Mouse (Mus musculus) adrenal gland, adult 2 months (tissue): ENCODE results near the gene Hoxa5. TPM values are rescaled to one million over a fixed set of nuclear protein-coding genes. Genes with fewer than 3 reads are reported as not detected.

Experiments used
- DNase-seq: peaks from one replicate; pipeline ENCODE4 v3.0.0; 2021
- polyA plus RNA-seq: library from polyadenylated mRNA; depleted of rRNA; stranded (reverse); fragments of >200 nt; gene quantifications from 2 replicates; pipeline ENCODE4 v1.2.3, GENCODE M21; 2012
- total RNA-seq, 2 experiments: library from RNA; stranded (reverse); gene quantifications; 2 replicates each; pipeline ENCODE4 v1.2.3; 2021

Gene Hoxa5
- total and polyA plus RNA-seq, 3 experiments: 12.9 to 22.8 (median 13.6) TPM

DNA sequence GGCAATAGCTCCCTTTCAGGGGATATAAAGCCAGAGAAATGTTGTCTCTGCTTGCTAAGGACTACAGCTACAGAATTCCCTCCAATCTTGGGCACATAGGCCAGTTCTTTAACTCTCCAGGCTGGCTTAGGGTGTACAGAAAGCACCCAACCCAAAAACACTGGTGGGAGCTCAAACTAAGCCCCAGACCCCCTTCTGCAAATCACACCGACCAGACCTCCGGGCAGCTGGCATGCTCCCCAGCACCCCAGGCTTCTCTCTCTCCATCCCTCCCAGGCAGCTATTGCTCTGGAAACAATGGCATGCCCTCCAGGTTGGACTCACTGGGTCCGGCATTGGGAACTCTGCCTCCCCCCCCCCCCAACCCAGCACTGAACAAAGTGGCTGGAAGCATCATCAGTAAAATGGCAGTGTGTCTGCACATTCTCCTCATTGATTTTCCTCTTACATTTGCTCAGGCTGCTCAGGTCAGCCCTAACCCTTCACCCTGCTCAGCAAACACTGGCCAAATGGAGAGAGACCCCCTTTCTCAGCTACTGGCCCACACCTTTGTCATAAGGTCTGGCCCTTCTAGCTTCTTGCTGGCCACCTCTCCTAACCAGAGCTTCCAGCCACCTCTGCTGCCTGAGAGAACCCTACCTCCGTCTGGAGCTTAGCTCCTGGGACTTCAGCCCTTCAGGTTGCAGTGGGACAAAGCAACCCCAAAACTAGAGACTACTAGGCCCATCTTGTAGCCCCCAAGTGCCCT lies 25.3 kb downstream of the Hoxa5 start:
- no peak for DNase-seq

DNA sequence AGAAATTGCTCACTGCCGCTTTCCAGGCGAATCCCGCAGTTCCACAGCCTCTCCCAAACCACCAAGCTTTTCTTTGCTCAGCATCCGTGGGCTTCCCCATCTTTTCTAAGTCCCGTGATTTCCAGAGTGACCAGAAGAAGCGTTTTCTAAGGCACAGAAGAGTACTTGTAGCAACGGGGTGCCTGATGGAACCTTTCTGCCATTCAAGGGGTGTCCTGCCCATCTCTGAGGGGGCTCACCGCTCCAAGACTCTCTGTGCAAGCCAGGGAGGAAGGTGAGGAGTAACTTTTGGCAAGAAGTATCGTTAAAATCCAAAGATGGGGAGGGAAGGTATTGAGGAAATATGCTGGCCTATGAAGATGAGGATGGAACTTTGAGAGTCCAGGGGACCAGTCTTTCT lies 26.6 kb downstream of the Hoxa5 start:
- no peak for DNase-seq

DNA sequence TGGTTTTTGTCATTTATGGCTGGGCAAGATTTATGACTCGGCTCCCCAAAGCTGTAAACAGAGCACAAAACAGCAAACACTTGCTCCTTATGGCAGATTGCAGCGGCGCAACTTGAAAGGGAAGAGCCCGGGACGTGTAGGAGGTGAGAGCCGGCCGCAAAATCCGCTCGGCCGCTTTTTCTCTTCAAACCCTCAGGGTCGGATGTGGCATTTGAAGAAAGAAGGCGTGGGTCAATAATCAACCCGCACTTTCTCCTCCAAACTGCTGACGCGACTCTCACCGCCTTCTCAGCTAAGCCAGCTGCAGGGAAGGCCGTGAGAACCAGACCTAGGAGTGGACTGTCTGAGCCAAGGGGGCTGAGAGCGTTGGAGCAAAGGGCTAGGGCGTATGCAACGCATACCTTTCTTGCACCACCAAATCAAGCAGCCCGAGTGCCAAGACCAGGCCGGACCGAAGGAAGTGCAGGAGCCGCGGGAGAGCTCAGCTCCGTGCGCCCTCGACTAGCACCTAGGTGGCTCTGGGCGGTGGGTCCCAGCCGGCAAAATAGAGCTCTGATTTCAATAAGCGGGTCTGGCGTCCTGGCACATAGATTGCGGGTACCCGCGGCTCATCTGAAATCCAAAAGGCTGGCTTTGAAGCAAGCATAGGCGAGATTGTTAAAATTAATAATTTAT lies 27.2 kb downstream of the Hoxa5 start, which contains the start of gene 5730596B20Rik:
5730596B20Rik (plus strand) TSS at position 438 of the 675 bp plus-strand sequence.
- peak; percentile 33 for DNase-seq

DNA sequence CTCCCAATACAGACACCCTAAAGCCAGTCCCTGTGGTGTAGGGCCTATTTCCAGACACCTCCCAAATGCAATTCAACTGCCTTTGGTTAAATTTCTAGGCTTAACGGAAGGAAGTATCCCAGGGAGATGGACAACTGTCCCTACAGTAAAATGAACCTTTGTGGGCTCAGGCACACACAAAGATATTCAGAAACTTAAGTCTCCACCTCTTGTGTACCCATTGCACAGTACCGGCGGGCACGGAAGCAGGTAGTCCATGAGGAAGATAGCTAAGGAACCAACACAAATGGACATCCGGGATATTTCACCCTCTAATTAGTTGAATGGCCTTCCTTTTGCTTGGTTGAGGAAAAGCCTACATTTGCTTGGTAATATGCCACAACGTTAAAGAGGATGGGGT lies 28.0 kb downstream of the Hoxa5 start:
- peak; percentile 15 for DNase-seq

DNA sequence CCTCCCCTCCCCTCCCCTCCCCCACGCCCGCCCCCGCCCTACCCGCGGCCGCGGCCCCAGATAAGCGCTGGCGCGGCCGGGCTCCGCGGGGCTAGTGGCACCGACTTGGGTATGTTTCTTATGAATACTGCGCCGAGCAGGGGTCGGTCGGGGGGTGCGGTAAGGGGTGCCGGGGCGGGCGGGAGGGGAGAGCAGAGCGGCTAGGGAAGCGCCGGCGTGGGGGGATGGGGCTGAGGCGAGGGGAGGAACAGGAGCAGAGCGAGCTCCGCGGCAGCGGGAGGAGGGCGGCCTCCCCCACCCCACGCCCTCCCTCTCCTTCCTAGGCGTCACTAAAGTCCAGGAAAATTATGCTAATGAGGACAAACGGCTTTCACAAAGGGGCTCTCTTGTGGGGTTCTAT lies 28.5 kb downstream of the Hoxa5 start:
- DNase-seq: peak; percentile 60

DNA sequence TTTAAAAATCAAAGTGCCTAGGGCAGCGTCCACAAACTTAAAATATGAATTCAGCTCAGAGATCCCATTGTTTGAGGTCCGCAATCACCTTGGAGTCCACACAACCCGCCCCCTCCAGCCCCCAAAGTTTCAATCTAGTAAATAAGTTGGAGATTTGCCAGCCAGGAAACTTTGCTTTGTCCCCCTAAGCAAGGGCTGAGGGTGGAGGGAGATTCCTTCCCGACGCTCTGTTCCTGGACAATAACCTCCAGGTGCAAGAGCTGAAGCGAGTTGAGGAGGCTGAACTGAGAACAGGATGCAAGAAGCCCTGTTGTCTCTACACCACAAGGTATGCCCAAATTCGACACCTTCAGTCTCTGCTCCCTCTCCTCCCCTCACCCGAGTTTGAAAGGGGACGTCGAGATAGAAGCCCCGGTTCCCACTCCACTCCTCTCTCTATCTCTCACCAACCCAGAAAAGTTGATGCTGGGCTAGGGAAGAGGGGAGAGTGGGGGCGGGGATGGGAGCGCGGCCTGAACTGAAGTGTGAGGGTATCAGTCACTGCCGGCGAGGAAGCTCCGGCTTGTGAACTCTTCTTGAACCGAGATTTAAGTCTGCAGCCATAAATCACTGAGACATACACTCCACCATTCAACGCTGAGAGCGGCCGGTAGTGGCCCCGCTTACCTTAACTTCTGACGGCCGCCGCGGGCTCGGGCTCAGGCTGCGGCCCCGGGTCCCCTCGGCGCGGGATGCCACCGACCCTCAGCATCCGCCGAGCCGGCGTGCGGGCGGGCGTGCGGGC lies 29.2 kb downstream of the Hoxa5 start:
- DNase-seq: peak; percentile 67

DNA sequence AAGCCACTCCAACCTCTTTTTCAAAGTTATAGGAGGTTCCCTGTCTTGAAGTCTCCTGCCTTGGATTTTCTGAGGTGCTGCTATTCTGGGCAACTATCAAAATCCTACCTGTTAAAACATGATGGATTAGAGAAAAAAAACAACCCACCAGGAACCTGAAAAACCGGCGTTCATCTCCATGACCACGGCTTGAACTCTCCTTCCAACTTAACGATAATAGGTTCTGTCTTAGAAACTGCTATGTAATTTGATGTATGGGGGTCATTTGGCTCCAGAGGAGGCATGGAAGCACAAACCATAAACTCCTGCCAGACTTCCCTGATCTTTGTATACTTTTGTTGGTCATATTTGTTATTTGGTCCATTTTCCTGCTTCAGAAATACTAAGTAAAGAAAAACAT lies 30.7 kb downstream of the Hoxa5 start:
- DNase-seq: no peak

DNA sequence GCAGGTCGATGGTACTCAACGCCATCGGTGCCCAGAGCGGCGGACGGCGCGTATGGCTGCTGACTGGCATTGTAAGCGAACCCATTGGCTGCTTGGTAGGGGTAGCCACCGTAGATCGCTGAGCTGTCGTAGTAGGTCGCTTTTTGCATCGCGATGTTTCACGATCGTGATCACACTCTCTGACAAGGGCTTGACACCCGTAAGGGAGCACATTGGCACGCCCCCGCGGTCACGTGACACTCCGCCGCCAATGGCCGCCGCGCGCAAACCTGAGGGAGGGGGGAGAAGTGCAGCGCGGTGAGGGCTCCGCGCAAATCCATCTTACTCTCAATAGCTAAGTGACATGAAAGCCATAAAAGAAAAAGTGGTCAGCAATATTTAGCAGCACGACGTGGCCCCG lies 31.9 kb downstream of the Hoxa5 start:
- DNase-seq: peak; percentile 94

DNA sequence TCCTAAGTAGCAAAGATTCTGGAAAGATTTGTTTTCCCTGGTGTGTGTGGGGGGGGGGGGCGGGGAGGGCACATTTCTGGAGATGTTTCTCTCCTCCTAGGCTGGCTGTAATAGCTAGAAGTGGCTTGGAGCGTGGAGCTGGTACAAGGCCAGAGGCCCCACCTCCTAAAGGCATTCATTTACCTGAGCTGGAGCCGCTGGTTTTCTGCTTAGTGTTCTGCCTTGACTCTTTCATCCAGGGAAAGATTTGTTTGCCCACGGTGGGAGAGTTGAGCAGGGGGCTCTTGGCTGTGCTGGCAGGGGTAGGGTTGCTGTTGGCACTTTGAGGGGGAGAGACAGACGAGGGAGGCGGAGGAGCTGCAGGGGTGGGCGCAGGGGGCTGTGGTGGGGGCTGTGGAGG lies 32.4 kb downstream of the Hoxa5 start:
- DNase-seq: no peak

DNA sequence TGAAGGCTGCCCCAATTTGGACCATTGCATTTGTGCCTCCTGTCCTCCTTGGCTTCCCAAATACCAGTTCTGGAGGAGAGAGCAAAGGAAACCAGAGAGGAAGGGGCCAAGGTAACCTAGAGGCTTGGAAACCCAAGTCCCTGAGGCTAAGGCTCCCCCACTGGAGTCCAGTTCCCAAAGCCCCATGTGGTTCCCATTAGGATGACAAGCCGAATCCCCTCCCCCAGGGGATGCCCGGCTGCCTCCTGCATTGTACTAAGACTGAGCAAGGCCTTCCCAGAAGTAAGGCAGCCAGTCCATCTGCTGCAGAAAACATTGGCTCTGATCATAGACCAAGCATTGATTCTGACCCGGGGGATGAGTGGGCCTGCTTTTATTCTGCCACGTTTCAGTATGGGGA lies 33.1 kb downstream of the Hoxa5 start:
- DNase-seq: no peak

DNA sequence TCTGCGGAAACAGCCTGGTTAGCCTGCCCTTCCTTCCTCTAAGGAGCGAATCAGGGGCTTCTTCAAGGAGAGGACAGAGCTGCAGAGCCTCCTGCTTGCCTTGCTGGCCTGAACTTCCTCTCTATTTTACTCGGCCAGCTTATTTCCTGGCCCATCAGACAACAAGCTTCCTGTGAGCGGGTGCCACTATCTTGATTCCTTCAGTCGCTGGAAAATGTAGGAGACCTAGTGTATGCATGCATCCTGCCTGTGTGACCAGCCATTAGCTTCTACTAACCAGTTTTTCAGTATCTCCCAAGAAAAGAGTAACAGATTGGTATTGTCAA lies 33.5 kb downstream of the Hoxa5 start:
- DNase-seq: no peak

DNA sequence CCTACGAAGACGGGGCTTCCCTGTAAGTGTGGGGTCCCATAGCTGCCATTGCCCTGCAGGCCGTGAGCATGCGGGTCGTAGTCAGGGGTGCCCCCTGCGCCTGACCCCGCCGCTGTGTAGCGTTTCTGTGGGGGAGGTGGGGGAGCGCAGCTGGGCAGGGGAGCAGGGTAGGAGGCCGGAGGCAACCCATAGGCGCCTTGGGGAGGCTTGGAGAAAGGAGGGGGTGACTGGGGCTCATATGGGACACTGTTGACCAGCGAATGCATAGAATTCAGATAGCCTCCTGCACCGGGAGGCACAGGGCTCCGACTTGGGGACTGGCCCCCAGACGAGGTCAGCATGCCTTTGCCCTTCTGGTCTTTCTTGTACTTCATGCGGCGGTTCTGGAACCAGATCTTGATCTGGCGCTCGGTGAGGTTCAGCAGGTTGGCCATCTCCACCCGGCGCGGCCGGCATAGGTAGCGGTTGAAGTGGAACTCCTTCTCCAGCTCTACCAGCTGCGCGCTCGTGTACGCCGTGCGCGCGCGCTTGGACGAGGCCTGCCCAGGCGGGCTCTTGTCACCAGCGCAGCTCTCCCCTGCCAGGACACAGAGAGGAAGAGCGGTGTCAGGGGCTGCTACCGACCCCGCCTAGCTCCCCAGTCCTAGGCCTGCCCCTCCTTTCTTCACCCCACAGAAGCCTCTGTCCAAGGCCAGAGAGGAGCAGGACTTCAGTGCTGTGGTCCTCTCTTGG lies 34.1 kb downstream of the Hoxa5 start:
- peak; percentile 68 for DNase-seq

DNA sequence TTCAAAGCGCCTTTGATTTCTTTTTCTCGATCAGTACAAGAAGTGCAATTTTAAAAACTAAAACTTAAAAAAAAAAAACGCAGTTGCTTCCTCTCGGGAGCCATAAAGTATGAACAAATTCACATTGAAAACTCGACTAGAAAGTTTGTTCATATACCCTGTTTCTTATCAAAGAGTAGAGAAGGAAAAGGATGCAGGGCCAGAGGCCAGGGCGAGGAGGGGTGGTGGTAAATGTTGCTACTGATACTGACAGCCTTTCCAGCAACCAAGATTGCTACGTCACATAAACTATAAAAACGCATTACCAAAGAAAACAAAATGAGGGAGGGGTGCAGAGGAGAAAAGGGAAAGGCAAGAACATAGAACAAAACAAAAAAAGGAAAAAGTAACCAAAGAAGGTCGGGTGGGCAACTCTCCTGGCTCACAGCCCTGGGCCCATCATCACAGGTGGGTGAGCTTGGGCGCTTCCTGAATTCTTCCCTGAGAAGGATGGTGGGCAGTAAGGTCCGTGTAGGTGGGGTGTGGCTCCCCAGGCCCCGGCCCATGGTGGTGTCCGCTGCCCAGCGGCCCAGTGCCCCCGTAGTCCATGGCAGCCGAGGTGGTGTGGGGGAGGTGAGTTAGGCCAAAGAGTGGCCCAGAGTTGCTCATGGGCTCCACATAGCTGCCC lies 34.8 kb downstream of the Hoxa5 start:
- no peak for DNase-seq

DNA sequence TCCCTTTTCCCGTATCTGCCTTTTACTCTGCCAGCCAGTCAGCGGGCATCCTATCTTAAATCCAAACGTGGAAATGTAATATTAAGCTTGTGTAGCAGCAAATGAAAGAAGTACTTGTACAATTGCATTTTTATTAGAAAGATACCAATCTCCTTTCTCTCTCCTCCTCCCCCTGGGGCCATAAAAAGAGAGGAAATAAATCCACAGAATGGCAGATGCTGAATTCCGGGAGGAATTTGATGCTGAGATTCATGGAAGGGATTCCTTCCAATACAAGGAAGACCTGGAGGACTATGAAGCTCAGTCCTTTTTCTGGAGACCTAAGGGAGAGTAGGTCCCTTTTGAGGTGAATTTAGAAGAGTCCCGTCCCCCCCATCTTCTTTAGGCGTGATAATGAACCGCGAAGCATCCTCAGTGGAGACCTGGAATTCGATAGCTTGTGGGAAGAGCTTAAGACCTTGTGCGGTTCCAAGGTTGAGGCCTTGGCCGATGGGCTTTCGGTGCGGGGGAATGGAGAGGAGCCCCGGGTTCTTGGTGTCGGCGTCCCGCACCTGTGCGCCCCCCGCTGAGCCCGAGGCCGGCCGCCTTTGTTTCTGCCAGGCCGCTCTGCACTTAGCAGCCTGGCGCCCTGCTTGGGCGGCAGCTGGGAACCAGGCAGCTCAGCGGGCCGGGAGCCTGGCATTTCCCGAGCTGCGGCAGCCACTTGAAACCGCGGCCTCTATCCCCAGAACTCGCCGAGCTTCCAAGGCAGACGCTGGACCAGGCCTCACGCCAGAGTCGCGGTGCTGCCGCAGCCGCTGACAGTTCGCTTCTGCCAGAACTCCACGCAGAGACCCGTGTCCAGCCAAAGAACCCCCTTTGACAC lies 36.0 kb downstream of the Hoxa5 start:
- DNase-seq: peak; percentile 59

DNA sequence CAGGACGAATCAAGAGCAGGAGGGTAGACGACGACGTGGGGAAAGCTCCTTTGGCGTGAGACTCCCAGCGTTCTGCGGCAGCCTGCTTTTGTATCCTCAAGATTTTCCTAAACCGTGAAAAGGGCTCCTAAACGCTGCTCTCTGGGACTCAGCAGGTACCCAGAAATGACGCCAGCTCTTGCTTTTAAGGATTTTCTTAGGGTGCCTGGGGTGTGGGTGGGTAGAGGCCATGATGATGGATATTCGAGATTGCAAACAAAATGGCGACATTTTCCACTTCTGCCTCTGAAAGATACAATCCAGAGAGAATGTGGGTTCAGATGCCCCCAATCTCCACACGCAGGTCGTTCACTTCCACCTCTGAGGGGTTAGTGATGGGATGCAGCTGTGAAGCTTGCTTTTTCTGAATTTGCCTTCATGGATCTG lies 36.6 kb downstream of the Hoxa5 start:
- DNase-seq: no peak

DNA sequence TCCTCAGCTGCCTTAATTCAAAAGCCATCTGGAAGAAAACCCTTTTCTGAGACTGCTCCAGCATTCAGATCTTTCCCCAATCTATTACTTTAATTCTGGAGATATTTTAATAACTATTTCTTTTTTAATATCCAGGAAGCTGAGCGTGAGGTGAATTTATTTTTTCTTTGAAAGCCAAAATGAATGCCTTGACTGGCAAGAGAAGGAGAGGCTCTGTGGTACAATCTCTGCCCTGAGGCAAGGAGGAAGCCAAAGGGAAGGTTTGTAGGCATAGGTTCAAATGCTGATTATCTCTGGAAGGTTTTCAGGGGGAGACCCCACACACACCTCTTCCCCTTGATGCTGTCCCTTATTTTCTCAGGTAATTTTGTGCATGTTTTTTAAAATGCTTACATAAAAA lies 37.2 kb downstream of the Hoxa5 start:
- DNase-seq: no peak

DNA sequence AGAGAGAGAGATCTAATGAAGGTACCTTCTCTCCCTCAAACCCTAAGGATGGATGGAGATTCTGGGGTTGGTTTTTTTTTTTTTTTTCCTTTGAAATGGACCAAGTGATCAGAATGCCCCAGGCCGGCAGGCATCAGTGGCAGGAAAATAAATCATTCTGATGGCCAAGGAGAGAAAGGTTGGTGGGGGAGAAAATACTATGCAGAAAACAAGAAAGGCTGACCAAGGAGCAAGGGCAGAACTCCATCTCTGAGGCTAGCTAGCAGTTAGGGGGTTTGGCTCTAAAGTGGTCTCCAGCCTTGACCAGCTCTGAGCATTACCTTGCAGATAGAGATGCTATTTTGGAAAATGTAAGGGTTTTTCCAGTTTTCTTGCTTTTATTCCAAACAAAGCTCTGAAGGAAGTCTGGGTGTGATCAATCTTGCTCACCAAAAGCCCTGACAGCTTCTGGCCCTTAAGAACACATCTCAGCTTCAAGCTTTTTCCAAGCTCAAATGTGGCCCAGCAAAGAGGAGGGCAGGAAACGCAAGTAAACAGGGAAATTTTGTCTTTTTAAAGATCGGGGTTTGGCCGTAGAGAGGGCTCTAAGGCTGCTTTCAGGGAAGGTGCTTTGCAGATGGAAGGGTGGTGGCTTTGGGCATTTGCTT lies 37.8 kb downstream of the Hoxa5 start:
- DNase-seq: peak; percentile 27

DNA sequence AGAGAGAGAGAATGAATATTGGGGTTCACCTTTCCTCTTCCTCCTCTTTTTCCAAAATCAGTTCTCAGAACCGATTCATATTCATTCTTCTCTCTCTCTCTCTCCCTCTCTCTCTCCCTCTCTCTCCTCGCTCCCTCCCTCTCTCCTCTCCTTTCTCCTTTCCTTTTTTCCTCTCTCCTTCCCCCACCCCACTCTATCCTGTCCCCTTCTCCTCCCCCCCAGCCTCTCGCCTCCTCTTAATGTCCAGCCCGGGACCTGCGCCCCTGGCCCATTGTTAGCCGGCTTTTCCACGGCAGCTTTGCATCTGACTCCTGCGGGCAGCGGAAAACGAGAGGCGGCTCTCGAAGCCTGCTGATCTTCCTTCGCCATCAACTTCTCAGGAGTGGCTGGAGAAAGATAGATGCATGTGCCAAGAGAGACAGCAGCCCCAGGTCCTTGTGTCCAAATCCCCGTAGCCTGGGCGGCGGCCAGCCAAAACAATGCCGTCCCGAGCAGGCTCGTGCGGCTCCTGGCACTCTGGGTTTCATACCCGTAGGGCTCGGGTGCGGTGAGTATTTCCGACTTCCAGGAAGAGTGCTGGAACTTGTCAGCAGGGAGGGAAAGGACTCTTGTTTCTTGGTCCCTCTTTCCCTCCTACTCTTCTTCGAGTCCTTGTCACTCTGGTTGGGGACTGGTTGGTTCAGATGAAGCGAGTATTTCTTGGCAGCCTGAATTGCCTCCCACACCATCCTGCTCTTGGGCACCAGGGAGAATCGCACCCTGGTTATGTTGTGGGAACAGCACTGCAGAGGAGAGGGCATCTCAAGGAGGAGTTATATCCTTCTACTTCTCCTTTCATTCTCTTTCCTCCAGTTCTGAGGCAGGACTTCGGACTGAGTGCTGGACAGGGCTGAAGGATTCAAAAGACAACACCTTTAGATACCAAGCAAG lies 38.7 kb downstream of the Hoxa5 start:
- DNase-seq: peak; percentile 71
